Mouse (Mus musculus): Measurements from ENCODE around the gene Snx13.

Gene Snx13

GRCm38 (mm10) chr12:35191698-35192425 is 144.9 kb downstream of the Snx13 start:
- DNase-seq (ENCODE audit: low spot score), result peak; percentile 29

DNA sequence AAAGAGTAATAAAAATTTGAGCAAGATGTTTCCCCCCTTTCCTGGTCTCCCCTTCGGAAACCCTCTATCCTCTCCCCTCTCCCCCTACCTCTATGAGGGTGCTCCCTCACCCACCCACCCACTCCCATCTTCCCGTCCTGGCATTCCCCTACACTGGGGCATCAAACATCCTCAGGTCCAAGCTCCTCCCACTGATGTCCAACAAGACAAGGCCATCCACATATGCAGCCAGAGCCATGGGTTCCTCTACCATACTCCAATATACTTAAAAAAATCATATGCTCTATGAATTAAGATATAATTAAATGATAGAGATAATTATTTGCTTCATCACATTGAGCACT is 145.4 kb downstream of the Snx13 start:
- no peak for DNase-seq (ENCODE audit: low spot score)
